Mouse (Mus musculus) cerebellum, postnatal 10 days (tissue): ENCODE data around the gene Enox2.

Experiments
- DNase-seq, 2 experiments: peaks; one replicate each; pipeline ENCODE4 v3.0.0; 2021; ENCODE audit warnings: mixed read lengths in 2 of 2

Gene Enox2

DNA sequence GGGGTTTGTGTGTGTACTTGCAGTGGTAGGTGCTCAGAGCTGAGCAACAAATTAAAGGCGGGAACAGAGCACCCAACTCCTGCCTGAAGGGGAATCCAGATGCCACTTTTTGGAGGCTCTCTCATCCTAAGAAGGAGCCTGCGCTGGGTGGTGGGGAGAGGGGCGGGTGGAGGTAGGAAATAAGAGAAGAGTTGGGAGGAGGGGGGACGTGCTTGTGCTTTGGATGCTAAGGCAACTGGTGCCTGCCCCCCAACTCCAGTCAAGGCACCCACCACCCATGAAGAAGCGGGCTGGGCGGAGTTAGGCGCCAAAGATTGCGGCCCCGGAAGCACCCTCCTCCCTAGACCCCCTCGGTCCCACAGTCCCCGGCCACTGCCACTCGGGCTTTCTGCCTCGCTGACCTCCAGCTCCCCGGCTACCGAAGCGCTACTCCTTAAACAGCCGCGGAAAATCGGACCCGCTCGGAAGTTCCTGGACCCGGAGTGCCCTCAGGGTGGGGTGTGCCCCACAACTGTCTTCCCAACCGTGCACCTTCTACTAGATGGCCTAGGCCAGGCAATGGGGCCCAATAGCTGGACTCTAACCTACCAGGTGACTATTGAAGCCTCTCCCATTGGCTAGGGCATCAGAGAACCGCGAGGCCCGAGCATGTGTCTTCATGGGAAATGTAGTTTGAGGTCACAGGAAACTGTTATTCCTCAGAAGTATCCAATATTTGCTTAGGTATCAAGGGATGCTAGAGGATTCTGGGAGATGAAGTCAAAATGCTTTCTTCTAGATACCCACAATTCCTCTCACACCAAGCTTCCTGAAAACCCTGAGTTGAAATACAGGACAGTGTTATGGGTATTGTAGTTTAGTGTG, at the start of gene Enox2:
Gene Enox2 (minus strand): TSS at position 560 of the 864 bp plus-strand sequence.
- peak; percentile 80 to 83 for DNase-seq

DNA sequence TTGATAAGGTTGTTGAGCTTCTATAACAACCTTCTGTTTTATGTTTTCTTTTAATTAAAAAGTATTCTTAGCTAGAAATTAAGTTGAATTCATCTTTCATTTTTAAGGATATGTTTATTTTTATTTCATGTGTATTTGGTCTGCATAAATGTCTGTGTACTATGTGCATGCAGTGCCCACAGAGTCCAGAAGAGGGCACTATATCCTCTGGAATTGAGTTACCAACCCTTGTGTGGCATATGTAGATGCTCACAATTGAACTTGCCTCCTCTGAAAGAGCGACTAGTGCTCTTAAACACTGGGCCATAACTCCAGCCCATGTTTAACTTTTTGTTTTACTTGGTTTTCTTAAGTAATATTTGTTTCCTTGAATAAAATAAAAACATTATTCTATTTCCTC, 21.4 kb upstream of the Enox2 start:
- peak; percentile 39 to 51 for DNase-seq

DNA sequence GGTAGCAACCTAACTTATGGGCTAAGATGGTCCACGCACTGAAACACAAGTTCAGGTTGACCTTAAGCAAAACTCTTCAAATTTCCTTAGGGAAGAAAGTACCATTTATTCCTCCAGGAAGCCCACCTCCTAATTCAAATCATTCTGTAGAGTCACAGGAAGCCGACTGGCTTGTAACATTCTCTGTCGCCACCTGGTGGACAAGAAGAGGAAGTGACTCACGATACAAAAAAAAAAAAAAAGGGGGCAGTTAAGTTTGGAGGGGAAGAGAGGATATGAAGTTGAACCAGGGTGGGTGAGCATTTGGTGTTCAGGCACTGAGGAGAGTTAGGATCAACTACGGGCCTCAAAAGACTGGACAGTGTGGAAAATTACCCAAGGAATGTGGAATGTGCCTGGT, 18.6 kb upstream of the Enox2 start:
- peak; percentile 22 to 51 for DNase-seq

DNA sequence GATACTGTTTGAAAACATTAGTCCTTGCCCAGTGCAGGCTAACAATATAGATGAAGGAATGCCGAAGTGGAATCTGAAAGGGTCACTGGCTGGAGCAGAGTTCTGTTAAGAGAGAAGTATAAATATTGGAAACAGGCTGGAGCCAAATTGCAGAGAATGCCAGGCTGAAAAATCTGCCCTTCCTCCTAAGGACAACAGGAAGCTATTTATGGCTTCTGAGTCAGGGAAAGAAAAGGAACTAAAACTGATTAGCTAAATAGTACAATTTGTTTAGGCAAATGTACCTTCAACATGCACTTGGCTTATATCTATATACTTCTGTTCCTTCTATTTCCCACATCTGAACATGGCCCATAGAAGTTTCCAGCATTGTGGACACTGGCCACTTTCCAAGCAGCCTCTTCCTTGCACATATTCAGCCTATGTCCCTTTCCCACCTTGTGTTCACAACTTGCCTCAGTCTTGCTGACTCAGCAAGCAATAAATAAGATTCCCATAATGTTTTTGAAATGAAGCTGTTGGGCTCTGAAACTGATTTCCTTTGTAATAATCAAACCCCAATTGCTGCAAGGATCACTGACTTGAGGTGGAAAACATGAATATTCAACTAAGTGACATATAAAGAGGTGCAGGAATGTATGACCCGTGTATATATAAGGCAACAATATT, 8.0 kb downstream of the Enox2 start:
- DNase-seq, result no peak

DNA sequence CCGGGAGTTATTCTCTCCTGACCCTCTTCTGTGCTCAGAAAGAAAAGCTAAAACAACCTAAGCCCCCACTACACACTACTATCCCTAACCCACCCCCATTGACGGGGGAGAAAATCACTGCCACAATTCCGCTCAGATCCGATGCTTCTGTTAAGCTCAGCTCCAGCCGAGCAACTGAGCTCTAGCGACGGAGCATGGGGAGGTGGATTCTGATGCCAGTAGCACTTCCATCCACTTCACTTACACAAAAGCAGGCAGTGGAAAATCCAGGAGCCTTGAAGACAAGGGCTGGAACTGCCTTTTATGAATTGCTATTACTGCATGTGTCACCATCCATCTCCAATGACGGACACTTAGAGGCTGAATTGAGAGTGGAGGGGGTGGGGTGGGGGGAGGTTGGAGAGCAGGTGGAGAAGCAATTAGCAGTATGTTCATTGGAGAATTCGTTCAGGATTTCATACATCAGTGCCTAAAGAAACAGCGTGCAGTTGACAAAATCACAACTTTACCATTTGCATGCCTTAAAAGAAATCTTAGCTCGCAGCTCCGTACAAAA, 14.5 kb downstream of the Enox2 start:
- DNase-seq, result peak; percentile 40 to 41

DNA sequence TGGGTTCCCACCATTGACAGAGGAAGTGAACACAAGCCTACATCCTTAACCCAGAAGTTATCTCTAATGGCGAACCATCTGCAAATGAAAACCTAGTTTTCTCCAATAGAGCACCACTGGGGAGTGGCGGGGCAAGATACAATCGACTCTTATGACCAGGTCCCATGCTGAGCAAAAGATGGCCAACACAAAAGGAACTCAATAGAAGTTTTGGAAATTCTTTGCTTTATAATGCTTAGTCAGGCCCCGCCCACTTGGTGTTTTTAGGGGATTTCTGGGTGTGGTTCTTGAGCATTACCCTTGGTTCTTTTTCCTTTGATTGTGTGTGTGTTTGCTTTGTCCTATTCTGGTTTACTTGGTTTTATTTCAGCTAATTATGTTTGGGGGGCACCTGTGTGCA, 37.2 kb downstream of the Enox2 start:
- no peak for DNase-seq

DNA sequence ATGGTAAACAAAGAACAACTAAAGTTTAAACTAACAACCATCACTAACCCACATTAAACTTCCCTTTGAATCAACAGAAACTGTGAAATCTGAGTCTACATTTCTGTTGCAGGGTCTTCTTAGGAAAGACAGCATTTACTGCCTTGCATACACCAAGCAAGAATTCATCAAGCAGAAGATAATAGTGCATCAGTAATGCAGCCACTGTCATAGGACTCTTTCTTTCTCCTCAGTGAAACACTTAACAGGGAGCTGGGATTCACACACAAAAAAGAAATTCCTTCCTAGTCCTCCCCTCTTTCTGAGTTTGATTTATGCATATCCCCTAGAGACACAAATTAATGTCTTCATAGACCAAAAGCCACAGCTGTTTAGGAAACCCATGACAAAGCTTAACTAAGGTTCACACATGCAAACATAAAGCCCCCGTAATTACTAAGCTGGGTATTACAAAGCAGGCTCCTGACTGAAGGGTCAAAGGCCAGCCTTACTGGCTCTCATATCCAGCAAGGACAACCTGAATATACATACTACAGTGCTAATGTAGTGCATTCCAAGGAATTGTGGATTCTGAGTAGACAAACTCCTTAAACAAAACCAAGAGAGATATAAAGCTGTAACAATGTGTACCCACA, 62.1 kb downstream of the Enox2 start:
- no peak for DNase-seq

DNA sequence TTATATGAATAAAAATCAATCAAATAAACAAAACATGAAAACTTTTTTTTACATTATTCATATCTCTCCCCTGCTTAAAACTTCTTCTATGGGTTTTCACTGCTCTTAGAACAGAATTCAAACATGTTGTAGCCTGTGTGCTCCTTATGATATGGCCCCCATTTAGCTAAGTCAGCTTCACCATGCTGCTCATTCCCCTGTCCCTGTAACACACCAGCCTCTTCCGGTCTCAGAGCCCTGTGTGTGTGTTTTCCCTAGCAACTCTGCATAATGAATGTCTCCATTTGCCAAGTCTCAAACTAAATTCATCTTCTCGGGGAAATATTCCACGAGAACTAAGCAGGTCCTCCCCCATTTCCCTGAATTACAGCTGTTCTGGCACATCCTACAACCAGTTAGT, 71.6 kb downstream of the Enox2 start:
- no peak for DNase-seq

DNA sequence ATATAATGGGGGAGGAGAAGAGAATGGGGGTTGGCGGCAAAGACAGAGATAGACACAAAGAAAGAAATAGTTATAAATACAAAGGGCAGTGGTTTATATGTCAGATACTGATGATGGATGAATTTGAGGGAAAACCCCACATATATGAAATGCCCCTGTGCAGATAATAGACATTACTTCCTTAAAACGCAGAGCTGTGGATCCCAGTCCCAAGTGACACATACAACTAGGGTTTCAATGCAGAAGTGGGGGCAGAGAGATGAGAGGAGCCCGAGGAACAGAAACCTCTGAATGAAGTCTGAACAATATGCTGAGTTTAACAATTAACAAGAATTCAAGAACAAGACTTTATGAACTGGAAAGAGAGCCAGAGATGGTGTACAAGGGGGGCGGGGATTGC, 91.7 kb downstream of the Enox2 start:
- DNase-seq, result no peak

DNA sequence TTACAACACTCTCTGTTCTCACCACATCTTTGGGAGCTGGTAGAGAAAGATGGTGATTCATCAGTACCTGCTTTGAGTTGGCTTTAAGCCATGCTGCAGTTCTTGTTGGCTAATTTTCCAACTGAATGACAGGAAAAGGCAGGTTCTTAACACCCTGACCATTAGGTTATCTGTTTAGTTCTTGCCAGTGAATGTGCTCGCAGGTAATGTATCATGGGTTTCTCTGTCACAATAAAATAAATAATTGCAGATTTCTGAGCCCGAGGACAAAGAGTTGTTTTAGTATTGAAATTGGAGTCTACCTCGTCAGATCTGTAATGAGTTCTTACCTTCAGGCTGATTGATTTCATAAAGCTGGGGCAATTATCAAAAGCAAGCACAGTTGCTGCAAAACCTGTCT, 106.9 kb downstream of the Enox2 start:
- no peak for DNase-seq

DNA sequence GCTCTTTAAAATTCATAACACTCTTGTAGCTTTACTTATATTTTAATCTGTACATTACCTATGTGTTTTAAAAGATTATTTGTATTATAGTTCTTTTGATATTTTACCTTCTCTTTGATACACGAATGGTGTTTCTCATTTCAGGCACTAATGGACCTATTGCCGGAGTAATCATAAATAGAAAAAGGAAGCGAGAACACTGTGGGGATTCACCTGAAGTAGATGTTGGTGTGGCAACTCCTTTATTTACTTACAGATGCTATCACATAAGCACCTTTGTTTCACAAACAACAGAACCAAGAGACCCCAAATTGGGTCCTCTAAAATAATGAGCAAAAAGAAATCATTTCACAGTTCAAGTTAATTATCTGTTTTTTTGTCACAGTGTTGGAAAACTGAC, 109.4 kb downstream of the Enox2 start:
- no peak for DNase-seq

DNA sequence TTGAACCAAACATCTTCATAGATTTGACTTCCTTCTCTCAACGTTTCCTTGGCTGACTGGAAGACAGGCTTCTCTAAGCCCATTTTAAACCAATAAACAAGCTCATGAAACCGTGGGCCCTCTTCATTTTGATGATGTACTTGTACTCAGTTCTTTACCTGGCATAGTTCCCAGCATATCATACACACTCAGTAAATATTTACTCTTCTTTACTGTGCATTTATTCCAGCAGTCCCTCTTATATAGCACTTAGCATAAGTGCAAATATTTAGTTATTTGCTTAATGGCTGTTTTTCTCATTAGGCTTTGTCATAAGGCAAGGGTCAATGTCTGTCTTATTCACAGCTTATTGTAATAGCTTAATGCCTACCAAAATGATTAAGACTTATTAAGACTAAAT, 133.8 kb downstream of the Enox2 start:
- DNase-seq, result no peak

DNA sequence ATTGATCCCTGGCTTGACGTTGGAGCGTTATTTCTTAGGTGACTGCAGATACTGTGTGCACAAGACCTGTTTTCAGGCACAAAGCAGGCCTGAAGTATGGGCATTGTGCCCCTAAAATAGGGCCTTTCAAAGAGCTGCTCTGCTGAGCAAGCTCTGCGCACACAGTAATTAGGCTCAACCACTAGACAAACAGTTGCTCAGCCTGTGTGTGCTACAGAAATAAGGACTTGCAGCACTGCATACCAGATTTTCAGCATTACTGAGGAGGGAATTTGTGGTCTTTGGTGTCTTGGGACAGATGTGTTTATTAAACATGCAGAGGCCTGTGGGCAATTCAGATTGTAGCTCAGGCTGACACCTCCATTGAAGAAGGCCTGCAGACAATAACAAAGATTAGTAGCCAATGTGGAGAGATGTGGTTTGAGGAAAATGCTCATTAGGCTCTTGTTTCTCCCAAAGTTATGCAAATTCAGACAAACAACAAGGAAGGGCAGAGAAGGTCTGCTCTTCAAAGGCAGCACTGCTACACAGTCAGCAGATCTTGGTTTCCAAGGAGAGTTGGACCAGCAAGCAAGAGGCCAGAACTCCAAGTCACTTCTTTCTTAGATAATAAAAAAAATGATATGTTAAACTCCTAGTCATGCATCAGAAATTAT, 163.2 kb downstream of the Enox2 start:
- no peak for DNase-seq

DNA sequence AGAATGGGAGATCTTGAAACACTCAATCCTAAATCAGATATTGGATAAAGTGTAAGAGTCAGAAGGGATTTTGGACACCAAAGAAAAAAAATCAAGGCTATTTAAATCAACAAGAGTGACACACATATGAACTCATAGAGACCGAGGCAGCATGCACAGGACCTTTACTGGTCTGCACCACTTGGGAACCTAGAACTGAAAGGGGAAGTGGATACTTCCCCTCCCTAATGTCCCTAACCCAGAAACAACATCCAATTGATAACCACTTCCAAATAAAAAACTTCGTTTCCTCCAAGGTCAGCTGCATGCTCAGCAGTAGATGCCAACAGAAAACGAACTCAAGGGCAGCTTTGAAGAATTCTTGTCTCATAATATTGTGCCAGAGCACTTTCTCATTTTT, 171.6 kb downstream of the Enox2 start:
- DNase-seq, result no peak

DNA sequence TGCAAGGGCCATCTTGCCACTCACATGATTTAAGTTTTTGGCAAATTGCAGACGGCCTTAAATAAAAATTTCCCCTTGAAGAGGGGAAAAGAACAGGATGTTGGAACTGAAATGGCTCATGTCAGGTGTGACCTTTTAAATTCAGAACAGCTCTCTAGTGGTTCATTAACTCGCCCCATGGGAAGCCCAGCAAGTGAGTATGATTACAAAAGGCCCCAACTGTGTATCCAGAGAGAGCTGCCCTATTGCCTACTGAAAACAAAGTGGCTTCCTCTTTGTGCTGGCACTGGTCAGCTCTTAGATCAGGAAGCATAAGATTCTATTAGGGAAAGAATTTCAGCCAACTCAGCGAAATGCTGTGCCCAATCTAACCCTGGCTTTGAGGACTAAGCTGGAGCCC, 175.6 kb downstream of the Enox2 start:
- peak in 1 of 2 experiments; percentile 1 for DNase-seq

DNA sequence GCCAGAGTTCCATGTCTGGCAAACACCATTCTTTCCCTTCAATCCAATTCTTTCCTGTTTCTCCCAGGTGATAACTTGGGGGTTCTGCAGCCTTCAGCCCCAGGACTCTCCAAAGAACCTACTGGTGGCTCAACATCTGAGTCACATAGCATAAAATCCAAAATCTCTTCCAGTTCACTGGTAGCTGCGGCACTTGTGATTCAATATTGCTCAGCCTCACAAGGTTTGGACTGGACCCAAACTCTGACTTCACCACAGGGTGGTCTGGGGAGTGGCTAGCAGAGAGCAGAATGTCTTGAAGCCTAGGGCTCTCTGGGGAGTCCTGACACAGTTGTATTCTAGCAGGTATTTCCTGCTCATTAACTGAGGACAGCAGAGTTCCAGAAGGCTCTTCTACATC, 187.5 kb downstream of the Enox2 start:
- peak; percentile 13 to 16 for DNase-seq

DNA sequence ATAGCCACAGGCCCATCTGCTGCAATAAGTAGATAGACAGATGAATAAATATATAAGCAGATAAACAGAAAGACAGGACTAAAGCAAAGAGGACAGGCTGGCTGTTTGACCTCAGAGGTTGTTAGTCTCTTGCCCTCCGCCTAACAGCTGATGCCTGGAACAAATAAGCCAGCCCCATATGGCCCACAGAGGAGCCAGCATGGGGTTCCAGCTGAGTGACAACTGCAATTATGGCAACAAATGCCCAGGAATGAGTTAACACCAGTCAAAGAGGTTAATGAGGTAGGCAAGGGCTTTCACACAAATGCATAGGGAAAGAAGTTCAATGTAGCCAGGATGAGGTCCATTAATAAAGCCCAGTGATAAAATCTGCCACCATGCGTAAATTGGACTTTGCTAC, 191.8 kb downstream of the Enox2 start:
- DNase-seq, result peak in 1 of 2 experiments; percentile 5

DNA sequence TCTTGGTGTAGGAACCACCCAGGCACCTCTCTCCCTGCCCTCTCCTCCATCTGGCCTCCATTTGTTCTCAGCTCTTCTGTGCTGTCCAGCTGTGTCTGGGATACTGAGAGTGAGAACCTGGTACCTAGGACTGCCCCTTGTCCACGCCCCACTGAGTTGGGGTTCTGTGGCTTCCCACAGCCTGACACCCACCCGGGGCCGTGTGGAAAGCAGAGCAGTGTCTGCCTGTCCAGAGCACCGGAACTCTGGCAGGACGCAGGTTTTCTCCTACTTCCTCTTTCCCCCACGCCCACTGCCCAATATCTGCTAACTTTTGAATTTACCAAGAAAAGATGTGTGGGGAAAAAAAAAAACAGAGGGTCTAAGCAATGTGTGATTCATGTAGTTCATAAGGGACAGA, 213.0 kb downstream of the Enox2 start:
- no peak for DNase-seq

DNA sequence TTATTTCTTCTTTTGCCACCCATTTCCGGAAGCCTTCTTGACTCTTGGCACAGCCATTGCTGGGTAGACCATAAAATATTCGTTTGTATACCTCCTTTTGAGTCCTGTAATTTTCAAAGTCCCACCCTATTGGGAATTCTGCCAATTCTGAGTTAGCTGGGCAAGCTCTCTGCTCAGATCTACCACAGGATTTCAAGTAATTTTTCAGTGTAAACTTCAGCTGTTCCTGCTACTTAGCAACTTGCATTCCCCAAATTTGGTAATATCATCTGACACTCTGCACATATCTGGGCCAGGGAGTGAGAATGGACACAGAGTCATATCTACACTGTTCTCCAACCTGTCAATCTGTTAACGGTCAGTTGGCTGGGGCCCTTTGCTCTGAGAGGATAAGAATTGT, 214.5 kb downstream of the Enox2 start:
- no peak for DNase-seq

DNA sequence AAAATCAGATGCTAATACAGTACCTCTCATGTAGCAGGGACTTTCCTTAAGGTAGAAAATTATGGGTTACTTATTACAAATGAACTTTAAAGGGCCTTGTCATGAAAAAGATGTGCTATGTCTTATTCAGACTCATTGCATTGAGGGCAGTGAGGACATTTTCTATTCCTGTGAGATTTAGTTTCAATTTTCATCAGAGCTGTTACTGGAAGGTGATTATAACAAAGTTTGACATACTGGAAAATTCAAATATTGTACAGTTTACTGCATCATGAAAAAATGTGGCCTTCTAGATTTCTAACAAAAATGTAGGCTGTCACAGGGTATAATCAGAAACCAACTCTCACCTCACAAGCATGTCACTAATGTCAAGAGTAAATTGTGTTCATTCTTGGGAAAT, 242.9 kb downstream of the Enox2 start:
- no peak for DNase-seq

DNA sequence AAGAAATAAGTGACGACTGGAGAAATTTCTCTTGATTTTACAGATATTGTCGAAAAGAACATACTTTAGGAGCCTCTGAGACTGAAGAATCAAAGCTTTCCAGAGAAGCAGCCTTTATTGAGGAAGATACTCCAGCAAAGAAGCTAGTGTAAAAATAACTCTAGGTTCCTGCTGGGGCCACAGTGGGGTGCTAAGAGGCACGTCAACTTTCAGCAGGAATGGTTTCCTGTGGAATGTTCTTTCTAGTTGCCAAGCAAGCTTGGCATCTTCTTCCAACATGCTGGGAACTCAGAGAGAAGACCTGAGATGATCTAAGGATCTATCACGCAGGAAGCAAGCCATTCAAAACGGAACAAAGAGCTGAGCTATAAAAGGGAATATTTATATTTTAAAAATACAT, 278.3 kb downstream of the Enox2 start:
- peak; percentile 20 to 70 for DNase-seq

DNA sequence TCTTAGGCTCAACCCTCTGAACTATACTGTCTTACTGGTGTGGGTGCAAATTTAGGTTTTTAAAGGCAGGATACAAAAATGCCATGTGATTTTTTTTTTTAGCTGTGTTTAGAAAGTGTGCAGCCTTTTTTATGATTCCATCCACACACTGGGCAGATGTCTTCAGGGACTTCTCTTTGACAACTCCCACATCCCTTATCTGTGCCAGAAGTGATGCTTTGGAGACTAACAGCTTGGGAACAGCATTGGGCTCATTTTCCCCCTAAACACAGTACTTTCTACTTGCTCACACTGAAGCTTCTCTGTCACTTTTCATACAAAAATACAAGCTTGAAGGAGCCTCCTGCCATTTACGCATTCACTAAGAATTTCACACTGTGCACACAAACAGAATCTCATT, 282.4 kb downstream of the Enox2 start:
- no peak for DNase-seq

DNA sequence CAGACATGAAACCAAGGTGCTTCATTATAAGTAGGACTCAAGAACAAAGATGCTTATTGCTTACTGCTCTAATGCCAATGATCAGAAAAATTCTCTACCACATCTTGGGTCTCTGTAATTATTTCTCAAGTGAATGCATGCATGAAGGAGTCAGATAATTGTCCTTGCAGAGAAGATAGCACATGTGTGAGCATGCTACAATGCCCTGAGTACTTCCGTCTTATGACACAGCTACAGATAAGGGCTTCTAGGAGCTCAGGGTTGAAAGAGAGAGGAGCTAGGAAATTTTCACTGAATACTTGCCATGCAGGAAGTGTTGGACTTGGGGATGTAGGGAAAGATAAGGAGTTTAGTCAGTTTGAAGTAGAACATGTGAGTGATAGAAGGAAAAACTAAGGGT, 285.2 kb downstream of the Enox2 start:
- DNase-seq, result no peak
